Mouse (Mus musculus): ENCODE measurements at regions not wholly inside any gene's neighbourhood (a gene's known extent, or its start where the extent isn't known, plus 50 kb on each side); places are given as distances from the start of the nearest gene placed in this dataset.
"Not testable (repeated sequence)": the region's sequence is repeated elsewhere in the genome, so short reads cannot be mapped to it uniquely, and the experiment has no call there.

GRCm38 (mm10) chr16:79312702-79313101 lies 221.8 kb upstream of the Tmprss15 start:
- no peak for DNase-seq

GRCm38 (mm10) chr16:79308541-79308940 lies 217.6 kb upstream of the Tmprss15 start:
- DNase-seq = no peak

- not testable (repeated sequence) for DNase-seq
Observed at GRCm38 (mm10) chr16:79296621-79297020, 205.7 kb upstream of the Tmprss15 start.

- no peak for DNase-seq
Observed at GRCm38 (mm10) chr16:79279006-79279405, 188.1 kb upstream of the Tmprss15 start.

GRCm38 (mm10) chr16:79256525-79256924 lies 165.6 kb upstream of the Tmprss15 start:
- peak; percentile 36 for DNase-seq

- DNase-seq = no peak
Observed at GRCm38 (mm10) chr16:79256084-79256483, 165.2 kb upstream of the Tmprss15 start.

- DNase-seq = no peak
Observed at GRCm38 (mm10) chr16:79240857-79241491, 150.1 kb upstream of the Tmprss15 start.

- peak; percentile 3 for DNase-seq
Observed at GRCm38 (mm10) chr16:79240191-79240590, 149.3 kb upstream of the Tmprss15 start.

- no peak for DNase-seq
Observed at GRCm38 (mm10) chr16:79191196-79191595, 100.3 kb upstream of the Tmprss15 start.

GRCm38 (mm10) chr16:79186471-79186870 lies 95.6 kb upstream of the Tmprss15 start:
- DNase-seq = no peak

GRCm38 (mm10) chr16:79182474-79182873 lies 91.6 kb upstream of the Tmprss15 start:
- no peak for DNase-seq

GRCm38 (mm10) chr16:79177299-79177999 lies 86.6 kb upstream of the Tmprss15 start:
- peak; percentile 63 for DNase-seq

- peak; percentile 74 for DNase-seq
Observed at GRCm38 (mm10) chr16:79176832-79177243, 85.9 kb upstream of the Tmprss15 start.

GRCm38 (mm10) chr16:79168193-79168592 lies 77.3 kb upstream of the Tmprss15 start:
- DNase-seq = peak; percentile 76

GRCm38 (mm10) chr16:79142813-79143212 lies 51.9 kb upstream of the Tmprss15 start:
- no peak for DNase-seq
